Mouse (Mus musculus) myocyte (in vitro differentiated cells): ENCODE measurements around the gene Baz2b.

Experiments
- CEBPB ChIP-seq: IDR thresholded peaks from 2 replicates; pipeline ENCODE4 v1.6.1; 2011; ENCODE audit warnings: mild to moderate bottlenecking, moderate library complexity; ENCODE audit not compliant: poor library complexity, insufficient read depth, severe bottlenecking
- MYOG ChIP-seq, 3 experiments: IDR thresholded peaks; one replicate each; pipeline ENCODE4 v1.6.1; 2011; ENCODE audit warnings: control low read depth in 2 of 3, low read depth in 2 of 3, mild to moderate bottlenecking in 2 of 3; ENCODE audit not compliant: insufficient read length in 2 of 3, control insufficient read depth in 1 of 3, insufficient read depth in 1 of 3
- POLR2A ChIP-seq: IDR thresholded peaks from one replicate; pipeline ENCODE4 v1.6.1; 2011; ENCODE audit warnings: low read depth, mild to moderate bottlenecking, control low read depth, moderate library complexity; ENCODE audit not compliant: insufficient read length
- POLR2AphosphoS2 ChIP-seq: IDR thresholded peaks from one replicate; pipeline ENCODE4 v1.6.1; 2011; ENCODE audit warnings: low read depth, control low read depth; ENCODE audit not compliant: insufficient read length
- REST ChIP-seq: IDR thresholded peaks from one replicate; pipeline ENCODE4 v1.6.1; 2011; ENCODE audit warnings: mild to moderate bottlenecking, control low read depth, moderate library complexity; ENCODE audit not compliant: insufficient read depth, insufficient read length
- TCF12 ChIP-seq: IDR thresholded peaks from one replicate; pipeline ENCODE4 v1.6.1; 2011; ENCODE audit warnings: mild to moderate bottlenecking, control low read depth; ENCODE audit not compliant: poor library complexity, insufficient read depth, severe bottlenecking
- USF1 ChIP-seq: IDR thresholded peaks from one replicate; pipeline ENCODE4 v1.6.1; 2011; ENCODE audit warnings: low read depth, mild to moderate bottlenecking, control low read depth, moderate library complexity

- TF ChIP-seq POLR2A = no peak
- no peak for TF ChIP-seq CEBPB
- no peak for TF ChIP-seq REST
- TF ChIP-seq MYOG (IDR thresholded peaks at IDR 0.05; ENCODE audit: control insufficient read depth in 1 of 3, insufficient read depth in 1 of 3, insufficient read length in 2 of 3, low read depth in 2 of 3) = no peak
- no peak for TF ChIP-seq USF1
- no peak for TF ChIP-seq TCF12
- TF ChIP-seq POLR2AphosphoS2 = no peak
These were observed 326.8 kb downstream of the Baz2b start for GRCm38 (mm10) chr2:59882742-59883281.
